Mouse (Mus musculus) hindbrain, embryonic 11.5 days (tissue): ENCODE measurements around the gene Tmc7. TPM values are rescaled to one million over a fixed set of nuclear protein-coding genes. Genes with fewer than 3 reads are reported as not detected.
A peak's percentile ranks its signal among the peaks of the same experiment; 100 is the strongest.

Experiments
- ATAC-seq: fragments of 200-750 bp; cut with Nextera tagmentation; 2 replicates; pipeline ENCODE4 v1.8.0; 2017; ENCODE audit warnings: mild to moderate bottlenecking, moderate TSS enrichment, moderate library complexity; ENCODE audit not compliant: low FRiP score
- DNase-seq: peaks from one replicate; pipeline ENCODE4 v3.0.0-alpha.2; 2015; ENCODE audit warnings: low spot score
- H3K27ac ChIP-seq: fragments of 300-500 bp; sonication (generic); 2 replicates; pipeline ENCODE4 v1.5.1; 2014; ENCODE audit warnings: mild to moderate bottlenecking, low read depth, low read length
- H3K27me3 ChIP-seq: fragments of 300-500 bp; sonication (generic); 2 replicates; pipeline ENCODE4 v1.6.1; 2014; ENCODE audit warnings: mild to moderate bottlenecking, low read length, moderate library complexity, mixed read lengths; ENCODE audit not compliant: control insufficient read depth, insufficient read depth
- H3K36me3 ChIP-seq: fragments of 300-500 bp; sonication (generic); 2 replicates; pipeline ENCODE4 v1.6.1; 2014; ENCODE audit warnings: mild to moderate bottlenecking, low read length, moderate library complexity, mixed read lengths; ENCODE audit not compliant: control insufficient read depth, insufficient read depth
- H3K4me1 ChIP-seq: fragments of 300-500 bp; sonication (generic); replicated peaks from 2 replicates; pipeline ENCODE4 v1.6.1; 2014; ENCODE audit warnings: low read length, mixed read lengths; ENCODE audit not compliant: control insufficient read depth, insufficient read depth
- H3K4me2 ChIP-seq: fragments of 300-500 bp; sonication (generic); replicated peaks from 2 replicates; pipeline ENCODE4 v1.6.1; 2014; ENCODE audit warnings: mild to moderate bottlenecking, low read depth, low read length
- H3K4me3 ChIP-seq: fragments of 300-500 bp; sonication (generic); 2 replicates; pipeline ENCODE4 v1.5.1; 2014; ENCODE audit warnings: low read depth, low read length
- H3K9ac ChIP-seq: fragments of 300-500 bp; sonication (generic); 2 replicates; pipeline ENCODE4 v1.6.1; 2014; ENCODE audit warnings: low read depth, low read length
- H3K9me3 ChIP-seq: fragments of 300-500 bp; sonication (generic); 2 replicates; pipeline ENCODE4 v1.6.1; 2016; ENCODE audit warnings: low read length; ENCODE audit not compliant: control insufficient read depth
- WGBS: fragments of 180-500 bp; shearing (Covaris S2); extraction: QIAGEN DNeasy Blood & Tissue Kit; methylation state at CpG from one replicate; pipeline ENCODE4 v1.1.7; 2014; 5-methylcytosine and 5-hydroxymethylcytosine counted together
- polyA plus RNA-seq: library from polyadenylated mRNA; unstranded; fragments of >200 nt; fragmentation: Nextera tagmentation; extraction: Ambion mirVana; gene quantifications from 2 replicates; pipeline ENCODE4 v1.2.1, GENCODE M21; 2014

The Tmc7 gene
- polyA plus RNA-seq, 1 experiment from 2014 or later, result 9.8 TPM

DNA sequence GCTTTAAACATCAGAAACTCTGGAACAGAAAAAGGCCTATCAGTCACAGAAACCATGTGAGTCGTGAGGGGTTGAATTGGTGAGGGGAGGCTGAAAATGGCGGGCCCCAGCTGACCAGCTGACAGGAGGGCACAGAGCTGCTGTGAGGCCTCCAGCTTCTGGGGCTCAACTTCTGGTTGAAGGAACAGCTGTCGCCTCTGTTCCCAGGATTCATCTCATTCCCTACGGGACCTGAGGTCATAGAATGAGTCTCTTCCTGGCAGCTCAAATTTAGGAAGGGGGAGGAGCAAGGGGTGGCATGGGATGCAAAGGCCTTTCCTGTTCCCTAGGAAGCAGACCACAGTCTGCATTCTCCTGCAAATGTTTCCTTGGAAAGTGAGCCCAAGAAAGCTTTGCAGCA is 80.7 kb downstream of the Tmc7 start:
- Histone ChIP-seq H3K9me3 (no peaks in the 10 kb centered on the region), H3K27ac (no peak overlapping the region), H3K36me3 (no peaks in the 10 kb centered on the region), H3K27me3 (no peaks in the 10 kb centered on the region), H3K4me3 (no peak overlapping the region), H3K4me2 (no peak overlapping the region), H3K9ac (no peak overlapping the region), H3K4me1 (no peaks in the 10 kb centered on the region)
- DNase-seq, result no peak
- 57% methylated on average over 4 of the region's 4 CpGs for WGBS
- ATAC-seq, result no peak

GRCm38 (mm10) chr7:118502333-118502732 is 82.2 kb downstream of the Tmc7 start:
- ATAC-seq, result no peak
- Histone ChIP-seq H3K4me3 (no peak overlapping the region), H3K4me1 (no peaks in the 10 kb centered on the region), H3K9ac (no peak overlapping the region), H3K9me3 (no peaks in the 10 kb centered on the region), H3K27me3 (no peaks in the 10 kb centered on the region), H3K36me3 (no peaks in the 10 kb centered on the region), H3K4me2 (no peak overlapping the region), H3K27ac (no peak overlapping the region)
- DNase-seq, result no peak
- 77% methylated on average over 8 of the region's 8 CpGs for WGBS

DNA sequence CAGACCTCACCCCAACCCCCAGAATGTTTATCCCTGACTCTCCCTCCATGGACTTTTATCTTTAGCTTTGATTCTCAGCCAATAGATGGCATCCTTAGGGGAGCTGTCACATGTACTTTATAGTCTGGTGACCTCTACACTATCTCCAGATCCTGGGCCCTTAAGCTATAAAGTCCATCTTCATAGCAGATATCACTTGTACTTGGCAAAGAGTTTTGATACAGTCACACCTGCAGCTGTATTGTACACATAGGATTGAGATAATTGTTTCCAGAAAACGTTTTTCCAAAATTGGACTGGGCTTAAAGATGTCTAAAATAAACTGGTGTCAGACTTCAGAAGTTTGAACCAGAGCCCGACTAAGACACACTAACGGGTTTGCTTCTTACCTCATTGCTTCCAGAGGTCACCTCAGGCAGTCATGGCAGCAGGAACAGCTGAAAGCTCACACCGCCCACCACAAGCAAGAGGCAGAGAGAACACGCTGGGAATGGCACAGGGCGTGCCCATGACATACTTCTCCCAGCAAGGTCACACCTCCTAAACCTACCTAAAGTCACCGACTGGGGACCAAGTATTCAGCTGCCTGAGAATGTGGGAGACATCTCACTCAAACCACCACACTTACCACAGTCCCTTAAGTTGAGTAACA is 84.6 kb downstream of the Tmc7 start:
- Histone ChIP-seq H3K36me3 (no peaks in the 10 kb centered on the region), H3K9me3 (no peaks in the 10 kb centered on the region), H3K27me3 (no peaks in the 10 kb centered on the region), H3K4me2 (no peak overlapping the region), H3K9ac (no peak overlapping the region), H3K4me1 (no peaks in the 10 kb centered on the region), H3K4me3 (no peak overlapping the region), H3K27ac (no peak overlapping the region)
- DNase-seq (no peak), ATAC-seq (no peak)
- 72% methylated on average over 7 of the region's 7 CpGs for WGBS

DNA sequence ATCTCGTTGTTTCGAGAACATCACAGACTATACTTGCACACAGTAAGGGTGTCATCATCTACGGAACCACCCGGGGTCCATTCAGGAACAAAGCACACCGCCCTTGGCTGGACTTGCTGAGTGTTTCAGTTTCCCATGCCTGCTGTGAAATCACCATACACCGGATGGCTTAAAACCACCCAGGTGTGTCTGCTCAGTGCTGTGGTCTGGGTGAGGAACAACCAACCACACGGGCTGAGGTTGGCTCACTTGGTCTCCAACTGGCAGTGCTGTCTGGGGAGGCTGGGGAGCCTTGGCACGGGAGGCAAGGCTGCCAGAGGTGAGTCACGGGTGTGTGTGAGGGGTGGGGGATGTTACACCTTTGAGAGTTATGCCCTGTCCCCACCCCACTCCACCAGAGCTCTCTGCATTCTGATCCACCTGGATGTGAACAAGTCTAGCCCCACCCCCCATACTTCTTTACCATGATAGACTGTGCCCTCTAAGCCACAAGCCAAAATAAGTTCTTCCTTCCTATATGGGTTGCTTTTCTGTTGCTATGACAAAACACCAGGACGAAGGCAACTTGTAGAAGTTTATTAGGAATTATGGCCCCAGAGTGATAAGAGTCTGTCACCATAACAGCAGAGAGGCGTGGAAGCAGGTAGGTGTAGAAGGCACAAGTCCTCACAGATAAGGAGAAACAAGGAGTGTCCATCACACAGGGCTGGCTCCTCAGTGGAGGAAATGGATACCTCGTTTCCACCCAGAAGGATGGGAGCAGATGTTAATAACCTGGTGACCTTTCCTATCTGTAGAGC is 85.4 kb downstream of the Tmc7 start:
- Histone ChIP-seq H3K4me2 (no peak overlapping the region), H3K27me3 (no peaks in the 10 kb centered on the region), H3K4me3 (no peak overlapping the region), H3K9me3 (no peaks in the 10 kb centered on the region), H3K4me1 (no peaks in the 10 kb centered on the region), H3K27ac (no peak overlapping the region), H3K9ac (no peak overlapping the region), H3K36me3 (no peaks in the 10 kb centered on the region)
- DNase-seq, result no peak
- no peak for ATAC-seq
- 84% methylated on average over 12 of the region's 12 CpGs for WGBS

DNA sequence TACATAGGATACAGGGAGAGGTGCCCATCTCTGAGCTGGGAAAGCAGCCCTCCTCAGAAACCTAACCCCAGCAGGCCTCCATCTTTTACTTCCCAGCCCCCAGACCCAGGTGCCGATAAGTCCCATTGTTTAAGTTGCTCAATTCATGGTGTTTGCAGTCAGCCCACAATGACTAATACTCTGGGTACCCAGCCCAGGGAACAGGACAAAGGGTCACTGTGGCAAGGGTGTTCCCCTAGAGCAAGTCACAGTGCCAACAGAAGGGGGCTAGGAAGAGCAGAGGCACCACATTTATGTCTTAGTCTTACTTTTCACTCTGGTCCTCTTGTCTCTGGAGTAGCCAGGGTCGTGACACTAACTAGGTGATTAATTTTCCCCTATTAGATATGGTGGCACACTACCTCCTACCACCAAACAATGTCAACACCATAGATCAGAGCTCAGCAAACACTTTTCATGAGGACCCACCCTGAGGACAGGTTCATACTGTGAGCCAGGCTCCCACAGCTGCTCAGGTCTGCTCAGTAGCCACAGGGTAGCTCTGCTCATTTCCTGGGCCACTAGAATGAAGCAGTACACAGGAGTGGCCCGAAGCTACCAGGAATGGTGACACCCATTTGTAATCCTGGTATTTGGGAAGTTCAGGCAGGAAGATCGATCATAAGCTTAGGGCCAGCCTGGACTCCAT is 89.5 kb downstream of the Tmc7 start:
- H3K4me3 ChIP-seq, result no peak overlapping the region
- no peak overlapping the region for H3K4me2 ChIP-seq
- no peak overlapping the region for H3K9ac ChIP-seq
- peaks cover 27% of the 10 kb centered on the region for H3K27me3 ChIP-seq
- no peak overlapping the region for H3K27ac ChIP-seq
- no peaks in the 10 kb centered on the region for H3K9me3 ChIP-seq
- ATAC-seq, result no peak
- DNase-seq, result no peak
- no peaks in the 10 kb centered on the region for H3K36me3 ChIP-seq
- 0 out of 2 replicates have a peak, but pooled peaks cover 3% of the 10 kb centered on the region for H3K4me1 ChIP-seq
- WGBS, result 81% methylated on average over 4 of the region's 4 CpGs

DNA sequence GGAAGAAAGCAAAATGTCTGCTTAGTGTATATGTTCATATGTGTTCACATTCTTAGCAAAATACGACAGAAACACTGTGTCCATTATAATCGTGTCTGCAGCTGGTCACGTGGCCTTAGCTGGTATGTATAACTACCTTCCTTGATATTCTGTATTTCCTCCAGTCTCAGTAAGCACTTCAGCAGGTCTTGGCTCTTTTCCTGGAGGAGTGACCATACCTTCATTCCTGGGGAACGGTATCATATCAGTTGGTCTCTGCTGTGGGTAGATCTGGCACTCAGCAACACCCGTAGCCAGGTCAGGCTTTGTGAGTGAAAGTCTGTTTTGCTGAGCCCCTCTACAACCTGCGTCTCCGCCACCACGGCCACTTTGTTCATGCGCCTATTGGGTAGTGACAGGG is 90.6 kb downstream of the Tmc7 start:
- Histone ChIP-seq H3K27ac (no peak overlapping the region), H3K4me2 (no peak overlapping the region), H3K27me3 (peaks cover 37% of the 10 kb centered on the region), H3K9me3 (no peaks in the 10 kb centered on the region), H3K36me3 (no peaks in the 10 kb centered on the region), H3K9ac (no peak overlapping the region), H3K4me1 (0 out of 2 replicates have a peak, but pooled peaks cover 3% of the 10 kb centered on the region), H3K4me3 (no peak overlapping the region)
- 92% methylated on average over 9 of the region's 9 CpGs for WGBS
- ATAC-seq (no peak), DNase-seq (no peak)

- WGBS, result under 1% methylated on average over 48 of the region's 55 CpGs
- ATAC-seq (peak; percentile 89), DNase-seq (peak; percentile 73)
- Histone ChIP-seq H3K4me3 (peak within 1 kb of the TSS; percentile 60), H3K27me3 (peaks cover 41% of the 10 kb centered on the region), H3K4me2 (peak within 1 kb of the TSS; percentile 84), H3K9me3 (no peaks in the 10 kb centered on the region), H3K36me3 (no peaks in the 10 kb centered on the region), H3K9ac (peak within 1 kb of the TSS; percentile 75), H3K27ac (no peak within 1 kb of the TSS), H3K4me1 (0 out of 2 replicates have a peak, but pooled peaks cover 3% of the 10 kb centered on the region)
Measured at GRCm38 (mm10) chr7:118491431-118492147, 92.9 kb downstream of the Tmc7 start, which contains the start of gene Itpripl2. Itpripl2 (minus strand) TSS chr7:118491975.

DNA sequence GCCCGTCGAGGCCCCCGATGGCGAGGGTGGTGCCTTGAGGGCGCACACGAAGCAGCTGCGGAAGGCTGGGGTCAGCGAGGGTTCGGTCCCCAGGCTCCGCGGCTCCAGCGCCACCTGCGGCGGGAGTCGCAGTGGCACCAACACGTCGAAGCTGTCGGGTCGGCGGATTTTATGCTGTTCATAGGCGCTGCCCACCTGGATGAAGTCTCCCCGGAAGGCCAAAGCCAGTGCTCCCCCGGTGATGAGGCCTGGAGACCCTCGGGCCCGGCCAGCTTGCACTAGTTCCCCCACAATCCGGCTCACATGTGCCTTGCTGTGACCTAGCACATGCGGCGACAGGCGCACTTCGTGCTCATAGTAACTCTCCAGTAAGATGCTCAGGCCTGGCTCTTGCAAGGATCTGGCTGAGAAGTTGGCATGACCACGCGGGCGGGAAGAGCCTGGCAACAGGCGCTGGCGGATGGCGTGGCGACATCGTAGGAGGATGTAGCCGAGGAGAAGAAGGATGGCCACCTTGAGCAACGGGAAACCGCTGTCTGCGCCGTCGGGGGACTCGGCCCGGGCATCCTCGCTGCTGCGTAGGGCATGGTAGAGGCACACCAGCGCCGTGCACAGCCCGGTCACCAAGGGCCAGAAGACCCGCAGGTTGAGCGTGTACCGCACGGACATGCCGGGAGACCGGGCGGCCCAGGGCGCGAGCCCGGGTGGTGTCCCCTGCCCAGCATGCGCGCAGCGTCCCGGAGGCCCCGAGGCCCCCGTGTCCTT is 93.7 kb downstream of the Tmc7 start:
- DNase-seq, result peak; percentile 68
- ATAC-seq, result peak; percentile 65
- H3K27me3 ChIP-seq, result peaks cover 41% of the 10 kb centered on the region
- 3% methylated on average over 62 of the region's 67 CpGs for whole genome bisulfite sequencing
- H3K27ac ChIP-seq, result no peak overlapping the region
- no peaks in the 10 kb centered on the region for H3K9me3 ChIP-seq
- H3K36me3 ChIP-seq, result no peaks in the 10 kb centered on the region
- peak overlapping the region; percentile 75 for H3K9ac ChIP-seq
- H3K4me3 ChIP-seq, result peak overlapping the region; percentile 60
- peak overlapping the region; percentile 84 for H3K4me2 ChIP-seq
- 0 out of 2 replicates have a peak, but pooled peaks cover 3% of the 10 kb centered on the region for H3K4me1 ChIP-seq
